Mouse (Mus musculus) adrenal gland, postnatal 10 days (tissue): ENCODE measurements at regions not wholly inside any gene's neighbourhood (a gene's known extent, or its start where the extent isn't known, plus 50 kb on each side); places are given as distances from the start of the nearest gene placed in this dataset.
A peak's percentile ranks its signal among the peaks of the same experiment; 100 is the strongest.

ENCODE experiments used
- DNase-seq: peaks from one replicate; pipeline ENCODE4 v3.0.0; 2021; ENCODE audit warnings: mixed read lengths

GRCm38 (mm10) chr4:31525638-31526207 lies 438.2 kb upstream of the Map3k7 start:
- no peak for DNase-seq

GRCm38 (mm10) chr4:31536811-31537210 lies 427.1 kb upstream of the Map3k7 start:
- no peak for DNase-seq

GRCm38 (mm10) chr4:31553780-31554394 lies 410.0 kb upstream of the Map3k7 start:
- DNase-seq: no peak

GRCm38 (mm10) chr4:31555077-31555476 lies 408.8 kb upstream of the Map3k7 start:
- no peak for DNase-seq

DNA sequence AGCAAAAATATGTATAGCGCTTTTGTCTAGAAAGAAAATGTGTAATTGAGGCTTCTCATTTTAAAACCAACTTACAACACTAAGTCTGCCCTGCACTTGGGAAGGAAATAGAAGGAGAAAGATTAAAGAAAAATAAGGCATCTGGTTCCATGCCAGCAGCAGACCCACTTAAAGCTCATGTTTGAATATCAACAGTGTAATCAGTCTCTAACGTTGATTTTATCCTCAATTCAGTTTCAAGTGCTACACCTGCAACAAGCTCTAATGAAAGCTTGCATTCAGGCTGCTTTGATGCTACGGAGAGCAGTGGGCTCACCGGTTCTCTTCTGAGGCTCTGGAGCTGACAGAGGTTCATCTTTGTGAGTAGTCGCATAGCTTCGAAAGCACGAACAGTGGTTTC lies 406.6 kb upstream of the Map3k7 start:
- no peak for DNase-seq

DNA sequence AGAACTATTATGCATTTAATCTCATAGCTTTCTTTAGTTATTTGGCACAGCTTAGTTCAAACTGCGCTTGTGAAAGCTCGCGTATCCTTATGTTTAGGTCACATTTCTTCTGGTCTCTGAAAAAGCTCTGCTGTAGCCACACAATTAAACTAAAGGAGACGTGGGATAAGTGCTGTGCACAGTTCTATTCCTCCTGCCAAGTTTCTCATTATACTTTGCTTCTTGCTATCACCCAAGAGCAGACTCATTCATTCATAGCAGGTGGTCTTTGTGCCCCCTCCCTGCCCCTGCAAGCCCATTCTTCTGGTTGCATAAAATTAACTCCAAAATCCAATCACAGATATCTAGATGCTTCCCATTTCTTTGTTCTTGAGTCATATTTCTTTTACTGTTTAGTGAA lies 403.6 kb upstream of the Map3k7 start:
- DNase-seq: no peak

DNA sequence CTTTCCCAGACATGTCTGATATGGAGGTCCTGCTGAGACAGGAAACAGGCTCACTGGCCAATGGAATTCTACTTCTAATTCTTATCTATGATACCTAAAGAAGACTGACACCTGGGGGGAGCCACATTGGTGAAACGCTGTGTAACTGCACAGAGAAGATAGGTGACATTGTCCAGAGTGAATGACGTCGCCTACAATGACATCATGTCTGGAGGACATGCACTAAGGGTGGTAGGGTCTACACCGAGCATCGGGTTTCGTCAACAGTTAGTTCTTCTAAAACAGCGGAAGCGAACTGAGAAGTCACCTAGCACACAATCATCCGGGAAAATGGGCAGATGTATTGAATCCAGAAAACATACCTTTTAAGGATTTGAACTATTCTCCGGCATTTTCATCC lies 402.7 kb upstream of the Map3k7 start:
- DNase-seq: no peak

- DNase-seq: peak; percentile 17
Measured at GRCm38 (mm10) chr4:31561823-31562222, 402.1 kb upstream of the Map3k7 start.

DNA sequence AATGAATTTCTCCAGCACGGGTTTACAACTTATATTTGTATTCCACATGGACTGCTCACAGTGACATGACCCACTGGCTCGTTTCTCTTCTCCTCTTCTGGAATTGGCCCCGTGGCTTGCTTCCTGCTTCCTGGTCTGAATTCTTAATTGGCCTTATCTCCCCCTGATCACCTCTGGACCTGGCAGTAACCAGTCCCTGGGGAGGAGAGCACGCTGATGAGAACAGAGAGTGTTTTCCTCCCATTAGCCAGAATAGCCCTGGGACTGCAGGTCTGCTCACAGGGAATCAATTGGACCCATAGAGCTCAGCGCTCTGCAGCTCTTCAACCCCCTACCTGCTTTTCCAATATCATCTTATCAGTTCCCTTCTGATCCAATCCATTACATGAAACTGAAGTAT lies 397.7 kb upstream of the Map3k7 start:
- DNase-seq: peak; percentile 3

DNA sequence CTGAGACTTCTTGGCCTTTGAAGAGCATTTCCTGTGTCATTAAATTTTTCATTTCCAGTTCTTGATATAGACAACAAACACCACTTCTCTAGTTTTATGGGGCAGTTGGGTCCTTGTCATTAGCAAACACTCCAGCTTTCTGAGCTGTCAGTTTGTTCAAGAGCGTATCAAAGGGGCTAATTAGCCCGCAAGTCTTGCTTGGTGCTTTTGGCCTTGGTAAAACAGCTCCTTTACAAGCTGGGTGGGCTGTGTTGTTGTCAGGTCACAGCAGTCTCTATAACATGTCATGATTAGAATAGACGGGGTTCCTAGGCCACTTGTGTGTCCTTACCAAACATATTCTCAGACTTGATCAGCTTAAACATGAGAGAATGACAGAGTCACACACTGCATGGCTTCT lies 397.1 kb upstream of the Map3k7 start:
- DNase-seq: no peak

GRCm38 (mm10) chr4:31569687-31570086 lies 394.2 kb upstream of the Map3k7 start:
- DNase-seq: no peak

- DNase-seq: no peak
Measured at GRCm38 (mm10) chr4:31576982-31577579, 386.8 kb upstream of the Map3k7 start.

GRCm38 (mm10) chr4:31583495-31583894 lies 380.4 kb upstream of the Map3k7 start:
- no peak for DNase-seq

- no peak for DNase-seq
Measured at GRCm38 (mm10) chr4:31584171-31584570, 379.7 kb upstream of the Map3k7 start.

DNA sequence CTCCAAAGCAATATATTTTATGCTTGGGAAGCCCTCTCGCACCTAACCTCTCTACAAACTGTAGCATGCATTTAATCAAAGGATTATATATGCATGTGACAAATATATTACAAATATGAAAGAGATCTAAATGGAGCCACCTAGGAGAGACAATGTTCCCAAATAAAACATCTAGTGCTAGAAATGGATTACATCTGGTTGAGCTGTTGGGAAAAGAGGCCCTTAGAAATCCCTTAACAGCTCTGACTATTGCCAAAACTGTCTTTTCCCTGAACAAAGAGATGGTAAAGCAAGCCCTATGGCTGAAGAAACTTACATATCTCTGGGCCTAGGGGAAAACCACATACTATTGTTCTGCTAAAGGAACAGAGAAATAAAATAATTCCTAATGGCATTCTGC lies 369.8 kb upstream of the Map3k7 start:
- DNase-seq: no peak

- DNase-seq: no peak
Measured at GRCm38 (mm10) chr4:31601536-31601935, 362.4 kb upstream of the Map3k7 start.

- DNase-seq: no peak
Measured at GRCm38 (mm10) chr4:31603776-31604175, 360.1 kb upstream of the Map3k7 start.

DNA sequence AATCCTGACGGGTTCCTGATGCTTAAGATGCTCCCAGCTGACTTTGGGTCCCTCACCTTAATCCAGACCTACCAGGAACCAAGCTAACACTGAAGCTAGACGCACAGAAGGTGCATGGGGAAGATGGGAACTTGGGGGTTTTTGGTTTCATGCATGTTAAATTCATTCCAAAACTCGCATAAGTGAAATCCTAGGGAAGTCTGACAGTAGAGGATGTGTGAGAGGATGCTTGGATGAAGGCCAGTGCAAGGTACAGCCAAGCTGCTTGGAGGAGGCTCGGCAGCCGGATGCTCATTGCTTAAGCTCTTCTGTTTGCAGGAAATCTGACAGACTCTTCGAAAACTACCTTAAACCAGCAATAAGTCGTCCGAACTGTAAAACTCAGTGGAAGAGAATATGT lies 355.1 kb upstream of the Map3k7 start:
- DNase-seq: no peak

DNA sequence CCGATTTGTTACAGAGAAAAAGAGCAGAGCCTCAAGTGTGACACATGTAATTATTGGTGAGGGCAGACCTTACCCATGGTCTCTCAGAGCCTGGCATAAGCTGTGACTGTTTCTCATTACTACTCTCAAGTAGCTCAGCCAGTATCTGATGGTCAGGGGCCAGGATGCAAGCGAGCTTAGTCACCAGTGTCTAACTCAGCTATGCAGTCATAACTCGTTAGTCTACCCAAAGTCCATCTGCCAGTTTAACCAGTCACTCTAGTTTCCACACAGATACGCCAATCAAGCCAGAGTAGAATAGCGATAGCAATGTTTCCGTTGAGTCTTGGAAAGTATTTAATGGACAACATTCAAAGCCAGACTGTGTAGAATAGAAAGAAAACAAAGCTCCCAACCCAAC lies 354.3 kb upstream of the Map3k7 start:
- DNase-seq: no peak

DNA sequence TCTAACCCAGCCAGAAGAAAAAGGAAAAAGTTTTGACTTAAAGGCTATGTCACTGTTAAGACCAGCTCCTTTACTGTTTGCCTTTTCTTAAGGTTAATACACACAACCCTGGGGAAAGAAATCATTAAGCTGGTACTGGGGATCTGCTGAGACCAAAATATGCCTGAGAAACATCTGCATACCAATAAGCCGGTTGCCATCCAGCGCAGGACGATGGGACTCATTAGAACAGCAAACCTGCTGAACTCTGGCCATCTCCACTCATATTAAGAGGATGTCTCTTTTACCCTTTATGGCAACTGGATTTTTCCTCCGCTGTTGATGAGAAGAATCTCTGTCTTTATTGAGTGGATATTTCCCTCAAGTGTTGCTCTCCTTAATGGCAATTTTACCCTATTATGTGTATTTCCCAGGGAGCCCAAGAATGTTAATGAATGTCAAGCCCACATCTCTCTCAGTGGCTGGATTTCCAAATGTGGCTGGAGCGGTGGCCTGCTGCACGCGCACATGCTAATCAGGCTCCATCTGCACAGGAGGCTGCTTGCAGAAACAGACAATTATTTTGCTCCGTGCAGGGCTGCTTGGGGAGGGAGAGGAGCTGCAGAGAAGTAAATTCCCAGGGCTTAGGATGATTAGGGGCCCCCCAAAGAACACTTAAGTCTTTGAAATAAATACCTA lies 351.6 kb upstream of the Map3k7 start:
- no peak for DNase-seq

- DNase-seq: no peak
Measured at GRCm38 (mm10) chr4:31612825-31613514, 350.9 kb upstream of the Map3k7 start.

- DNase-seq: no peak
Measured at GRCm38 (mm10) chr4:31617572-31617971, 346.3 kb upstream of the Map3k7 start.

DNA sequence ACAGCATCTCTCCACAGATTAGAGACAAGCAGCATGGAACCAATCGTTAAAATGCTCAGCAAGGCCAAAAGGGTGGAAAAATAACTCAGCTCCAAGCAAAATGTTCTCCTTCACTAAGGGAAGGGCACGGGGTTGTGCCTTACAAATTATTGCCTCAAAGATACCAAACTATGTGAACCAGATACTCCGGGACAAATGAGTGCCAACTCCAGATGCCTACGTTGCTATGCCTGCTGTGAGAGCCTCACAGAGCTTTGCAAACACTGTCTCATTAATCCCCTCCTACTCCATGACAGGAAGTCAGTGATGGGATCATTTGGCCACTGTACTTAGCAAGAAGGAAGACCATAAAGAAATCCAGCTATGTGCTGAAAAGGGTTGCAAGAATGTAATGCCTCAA lies 345.9 kb upstream of the Map3k7 start:
- no peak for DNase-seq
